Mouse (Mus musculus) testis, adult 2 months (tissue): ENCODE results near the gene Olfr490. TPM values are rescaled to one million over a fixed set of nuclear protein-coding genes. Genes with fewer than 3 reads are reported as not detected.

Source experiments
- H3K27ac ChIP-seq: fragments of 200-500 bp; 2 replicates; pipeline ENCODE4 v1.5.1; 2012; ENCODE audit warnings: low read depth, low read length; ENCODE audit not compliant: control insufficient read depth, insufficient read depth
- H3K27me3 ChIP-seq: fragments of 200-500 bp; 2 replicates; pipeline ENCODE4 v1.6.1; 2012; ENCODE audit warnings: mild to moderate bottlenecking, low read length, moderate library complexity; ENCODE audit not compliant: control insufficient read depth, insufficient read depth
- H3K36me3 ChIP-seq: fragments of 200-500 bp; 2 replicates; pipeline ENCODE4 v1.6.1; 2012; ENCODE audit warnings: mild to moderate bottlenecking, low read length; ENCODE audit not compliant: control insufficient read depth, insufficient read depth
- H3K4me1 ChIP-seq: fragments of 200-500 bp; 2 replicates; pipeline ENCODE4 v1.6.1; 2012; ENCODE audit warnings: low read length; ENCODE audit not compliant: control insufficient read depth, insufficient read depth
- H3K4me3 ChIP-seq: fragments of 200-500 bp; 2 replicates; pipeline ENCODE4 v1.5.1; 2012; ENCODE audit warnings: low read depth, mild to moderate bottlenecking, low read length, moderate library complexity, mixed read lengths; ENCODE audit not compliant: control insufficient read depth
- CTCF ChIP-seq: fragments of 200-500 bp; IDR thresholded peaks from 2 replicates; pipeline ENCODE4 v1.5.1; 2012; ENCODE audit warnings: low read depth, mild to moderate bottlenecking, inconsistent platforms, low read length, moderate library complexity; ENCODE audit not compliant: control insufficient read depth, insufficient read depth, insufficient replicate concordance
- POLR2A ChIP-seq: fragments of 200-500 bp; IDR thresholded peaks from 2 replicates; pipeline ENCODE4 v1.6.1; 2012; ENCODE audit warnings: low read depth, mild to moderate bottlenecking, inconsistent platforms, low read length, moderate library complexity; ENCODE audit not compliant: control insufficient read depth
- polyA plus RNA-seq: library from polyadenylated mRNA; depleted of rRNA; stranded (reverse); fragments of >200 nt; gene quantifications from 2 replicates; pipeline ENCODE4 v1.2.3, GENCODE M21; 2012; rRNA removed

Gene Olfr490
- not detected in 2 replicates for polyA plus RNA-seq

DNA sequence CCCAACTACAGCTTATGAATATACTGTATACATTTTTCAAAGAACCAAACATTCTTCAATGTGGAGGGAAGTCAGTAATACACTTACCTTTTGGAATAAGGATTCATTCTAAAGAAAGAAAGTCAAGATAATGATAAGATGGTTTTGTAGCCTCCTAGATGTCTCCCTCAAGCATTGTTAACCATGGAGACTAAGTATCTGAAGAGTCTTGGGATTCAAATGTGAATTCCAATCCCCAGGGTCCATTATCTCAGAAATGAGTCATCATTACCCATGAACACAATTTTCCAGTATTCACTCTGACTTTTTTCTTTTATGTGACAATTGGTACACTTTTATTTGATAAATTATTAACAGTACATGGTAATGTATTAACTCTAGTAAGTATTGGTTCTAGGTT, at the start of gene Olfr490:
TSS of gene Olfr490 (minus strand) at position 101 of the 400 bp plus-strand sequence.
- no peak for TF ChIP-seq CTCF
- TF ChIP-seq POLR2A, result no peak
- Histone ChIP-seq H3K4me3 (no peak within 1 kb of the TSS), H3K36me3 (no peaks in the 10 kb centered on the region), H3K4me1 (no peaks in the 10 kb centered on the region), H3K27ac (no peak within 1 kb of the TSS), H3K27me3 (no peaks in the 10 kb centered on the region)

DNA sequence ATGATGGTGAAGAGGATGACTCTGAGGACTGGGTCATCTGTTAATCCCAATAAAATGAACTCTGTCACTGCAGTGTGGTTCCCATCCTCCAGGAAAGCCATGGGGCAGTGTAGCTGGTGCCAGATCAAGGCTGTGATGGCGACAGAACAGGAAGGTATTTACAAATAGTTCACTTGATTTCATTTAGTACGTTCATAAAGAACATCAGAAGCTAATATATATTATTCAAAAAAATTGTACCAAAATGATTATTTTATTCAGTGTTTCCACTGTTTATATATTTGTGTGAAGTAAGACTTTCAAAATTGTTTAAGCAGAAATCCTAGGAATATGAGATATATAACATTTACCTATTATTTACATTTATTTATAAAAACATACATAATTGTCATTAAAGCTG, 34.8 kb upstream of the Olfr490 start, which contains the start of gene Olfr492:
TSS of gene Olfr492 (minus strand) at position 101 of the 400 bp plus-strand sequence.
- H3K36me3 ChIP-seq, result no peaks in the 10 kb centered on the region
- TF ChIP-seq POLR2A (no peak), CTCF (no peak)
- no peaks in the 10 kb centered on the region for H3K27me3 ChIP-seq
- H3K4me1 ChIP-seq, result no peaks in the 10 kb centered on the region
- no peak within 1 kb of the TSS for H3K27ac ChIP-seq
- H3K4me3 ChIP-seq, result no peak within 1 kb of the TSS

DNA sequence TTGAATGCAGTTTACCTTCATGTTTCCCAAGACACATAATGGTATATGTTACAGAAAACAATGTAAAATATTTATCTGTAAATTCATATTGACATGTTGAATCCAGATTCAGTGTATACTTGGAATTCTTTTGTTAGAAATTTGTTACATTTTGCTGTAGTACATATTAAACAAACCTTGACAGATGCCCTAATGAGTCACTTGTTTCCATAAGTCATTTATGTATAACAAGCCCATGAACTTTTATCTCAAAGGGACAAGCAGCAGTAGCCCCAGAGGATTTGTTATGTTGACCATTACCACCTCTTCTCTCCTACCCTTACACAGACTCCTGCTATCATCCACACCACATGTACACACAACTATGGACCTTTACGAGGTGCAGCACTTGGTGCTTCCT, 24.4 kb upstream of the Olfr490 start, which contains the start of gene Olfr491:
TSS of gene Olfr491 (plus strand) at position 301 of the 400 bp plus-strand sequence.
- H3K27me3 ChIP-seq, result no peaks in the 10 kb centered on the region
- no peaks in the 10 kb centered on the region for H3K36me3 ChIP-seq

DNA sequence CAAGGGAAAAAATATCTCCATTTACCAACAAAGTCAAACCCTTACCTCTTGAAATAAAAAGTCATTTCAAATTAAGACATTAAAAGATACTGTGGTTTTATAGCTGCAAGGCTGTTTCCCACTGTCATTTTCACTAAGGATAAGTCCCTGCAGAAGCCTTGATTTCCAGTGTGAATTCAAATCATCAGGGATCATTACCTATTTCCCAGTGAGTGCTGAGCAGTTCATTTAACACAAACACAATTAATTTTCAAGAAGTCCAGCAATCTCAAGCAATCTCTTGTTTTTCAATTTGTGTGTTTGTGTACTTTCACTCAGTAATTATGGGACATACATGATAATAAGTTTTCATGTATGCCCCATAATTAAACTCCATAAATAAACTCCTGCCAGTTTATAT, 30.5 kb downstream of the Olfr490 start, which contains the start of gene Olfr488:
TSS of gene Olfr488 (minus strand) at position 101 of the 400 bp plus-strand sequence.
- H3K36me3 ChIP-seq, result no peaks in the 10 kb centered on the region
- TF ChIP-seq CTCF (no peak), POLR2A (no peak)

More for the DNA sequence above, 24.4 kb upstream of the Olfr490 start, which contains the start of gene Olfr491:
- Histone ChIP-seq H3K4me3 (no peak within 1 kb of the TSS), H3K27ac (no peak within 1 kb of the TSS), H3K4me1 (no peaks in the 10 kb centered on the region)
- TF ChIP-seq CTCF, result no peak
- no peak for TF ChIP-seq POLR2A

More for the DNA sequence above, 30.5 kb downstream of the Olfr490 start, which contains the start of gene Olfr488:
- Histone ChIP-seq H3K27ac (no peak within 1 kb of the TSS), H3K4me1 (no peaks in the 10 kb centered on the region), H3K27me3 (no peaks in the 10 kb centered on the region), H3K4me3 (no peak within 1 kb of the TSS)

Other genes starting within 250 kb of the Olfr490 start
- gene Olfr479, start 238.2 kb downstream of the Olfr490 start, polyA plus RNA-seq, result not detected in 2 replicates
- not detected in 2 replicates for gene Olfr480, start 221.6 kb downstream of the Olfr490 start, polyA plus RNA-seq
- not detected in 2 replicates for gene Olfr481, start 209.1 kb downstream of the Olfr490 start, polyA plus RNA-seq
- not detected in 2 replicates for gene Olfr482, start 191.3 kb downstream of the Olfr490 start, polyA plus RNA-seq
- not detected in 2 replicates for gene Olfr483, start 188.1 kb downstream of the Olfr490 start, polyA plus RNA-seq
- not detected in 2 replicates for gene Olfr484, start 161.5 kb downstream of the Olfr490 start, polyA plus RNA-seq
- gene Olfr485, start 129.1 kb downstream of the Olfr490 start, polyA plus RNA-seq, result not detected in 2 replicates
- not detected in 2 replicates for gene Olfr486, start 116.2 kb downstream of the Olfr490 start, polyA plus RNA-seq
- not detected in 2 replicates for gene Olfr487, start 74.3 kb downstream of the Olfr490 start, polyA plus RNA-seq
- not detected in 2 replicates for gene Olfr488, start 30.6 kb downstream of the Olfr490 start, polyA plus RNA-seq
- not detected in 2 replicates for gene Olfr491, start 24.5 kb upstream of the Olfr490 start, polyA plus RNA-seq
- not detected in 2 replicates for gene Olfr492, start 34.7 kb upstream of the Olfr490 start, polyA plus RNA-seq
- gene Olfr493, start 58.0 kb upstream of the Olfr490 start, polyA plus RNA-seq, result not detected in 2 replicates
- gene Olfr494, start 76.4 kb upstream of the Olfr490 start, polyA plus RNA-seq, result not detected in 2 replicates
- gene Olfr495, start 104.2 kb upstream of the Olfr490 start, polyA plus RNA-seq, result not detected in 2 replicates
- not detected in 2 replicates for gene Olfr497, start 131.5 kb upstream of the Olfr490 start, polyA plus RNA-seq
- not detected in 2 replicates for gene Olfr498, start 176.4 kb upstream of the Olfr490 start, polyA plus RNA-seq
- not detected in 2 replicates for gene Olfr502, start 236.1 kb upstream of the Olfr490 start, polyA plus RNA-seq